Mouse (Mus musculus): ENCODE results near the gene Neu2. TPM values are rescaled to one million over a fixed set of nuclear protein-coding genes. Genes with fewer than 3 reads are reported as not detected.
A peak's percentile ranks its signal among the peaks of the same experiment; 100 is the strongest.

Neu2 gene
- total RNA-seq, 2 experiments from 2014 or later: 14.8 to 21.9 TPM

DNA sequence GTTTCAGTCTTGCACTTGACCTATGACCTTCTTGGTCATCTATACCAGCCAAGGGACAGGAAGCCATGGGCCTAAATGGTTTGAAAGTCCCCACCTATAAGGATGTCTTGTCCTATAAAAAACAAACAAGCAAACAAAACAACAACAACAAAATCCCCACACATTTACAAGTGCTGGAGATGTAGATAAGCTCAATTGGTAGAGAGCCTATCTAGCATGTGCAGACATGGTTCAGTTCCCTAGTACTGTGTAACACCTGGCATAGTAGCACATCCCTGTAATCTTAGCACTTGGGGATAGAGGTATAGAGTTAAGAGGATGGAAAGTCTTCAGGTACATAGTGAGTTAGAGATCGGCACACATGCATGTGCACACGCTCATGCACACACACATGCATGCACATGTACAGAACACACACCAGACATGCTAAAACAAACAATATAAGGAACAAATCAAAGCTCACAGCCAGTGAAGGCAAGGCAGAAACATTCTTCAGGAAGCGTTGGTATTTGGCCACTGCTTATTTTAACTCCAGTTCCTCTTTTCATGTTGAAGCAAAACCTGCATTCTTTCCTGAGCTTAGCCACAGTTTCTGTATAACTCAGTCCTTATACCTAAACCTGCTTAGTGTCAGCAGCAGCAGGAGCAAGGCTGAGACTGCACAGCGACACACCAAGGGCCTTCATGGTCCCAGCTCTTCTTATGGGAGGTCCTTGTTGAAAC lies 128.3 kb downstream of the Neu2 start:
- no peak for DNase-seq
- intact Hi-C loops (cut with DNase I; ENCODE audit: low total_unique reads): no loop called here

- intact Hi-C loops (cut with DNase I; ENCODE audit: low total_unique reads): no loop called here
- DNase-seq: no peak
Observed at GRCm38 (mm10) chr1:87639724-87640123, 130.0 kb downstream of the Neu2 start.

DNA sequence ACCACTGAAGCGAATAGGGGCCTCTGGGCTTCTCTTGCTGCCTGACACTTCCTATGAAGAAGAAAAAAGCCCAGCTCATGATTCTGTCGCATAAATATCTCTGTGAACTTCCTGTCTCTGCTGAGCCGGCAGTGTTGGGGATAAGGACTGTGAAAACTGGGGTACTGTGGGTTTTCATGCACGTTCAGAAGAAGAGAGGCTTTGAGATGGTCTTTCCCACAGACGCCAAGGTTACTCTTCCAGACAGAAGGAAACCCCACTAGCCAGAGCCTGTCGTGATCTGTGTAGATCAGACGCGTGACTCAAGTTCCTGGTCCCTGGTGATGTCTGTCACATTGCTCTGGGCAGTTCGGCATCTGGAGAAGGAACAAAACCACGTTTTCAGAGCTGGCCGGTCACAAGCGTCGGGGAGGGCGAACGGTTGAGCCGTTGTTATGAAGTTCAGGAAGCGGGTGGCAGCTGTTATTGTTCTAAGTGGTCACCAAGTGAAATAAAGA lies 130.5 kb downstream of the Neu2 start:
- intact Hi-C loops (cut with DNase I; ENCODE audit: low total_unique reads): no loop called here
- DNase-seq: peak; percentile 25

DNA sequence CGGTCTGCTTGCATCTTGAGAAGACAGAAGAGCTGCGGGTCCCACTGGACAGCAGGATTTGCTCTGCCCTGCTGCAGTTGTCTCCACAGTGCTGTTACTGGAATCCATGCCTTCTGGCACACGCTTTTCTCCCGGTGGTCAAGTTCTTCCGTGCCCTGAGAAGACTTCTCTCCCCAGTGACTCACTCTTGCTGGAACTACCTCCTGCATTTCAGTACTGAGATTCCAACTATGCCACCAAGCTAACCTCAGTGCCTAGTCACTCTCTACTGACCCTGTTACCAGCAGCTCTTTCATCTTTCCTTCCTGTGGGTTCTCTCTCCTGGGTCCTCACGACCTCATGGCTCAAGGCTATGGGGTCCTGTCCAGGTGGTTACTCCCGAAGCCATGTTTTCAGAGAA lies 133.3 kb downstream of the Neu2 start:
- no peak for DNase-seq
- intact Hi-C loops (cut with DNase I; ENCODE audit: low total_unique reads): no loop called here

DNA sequence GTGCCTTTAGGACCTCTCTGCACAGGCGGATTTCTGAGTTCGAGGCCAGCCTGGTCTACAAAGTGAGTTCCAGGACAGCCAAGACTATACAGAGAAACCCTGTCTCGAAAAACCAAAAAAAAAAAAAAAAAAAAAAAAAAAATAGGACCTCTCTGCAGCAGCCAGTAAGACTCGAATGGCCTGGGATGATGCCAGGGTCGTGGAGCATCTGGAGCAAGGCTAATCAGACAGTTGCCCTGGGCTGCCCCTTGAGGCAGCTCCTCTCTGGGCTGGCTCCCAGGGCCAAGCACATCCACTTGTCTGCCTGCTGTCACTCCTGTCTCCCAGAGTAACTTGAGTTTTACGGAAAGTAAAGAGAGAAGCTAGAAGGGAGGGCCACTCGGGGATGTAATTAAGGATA lies 135.4 kb downstream of the Neu2 start:
- DNase-seq: peak; percentile 59
- intact Hi-C loops (cut with DNase I; ENCODE audit: low total_unique reads): no loop called here

DNA sequence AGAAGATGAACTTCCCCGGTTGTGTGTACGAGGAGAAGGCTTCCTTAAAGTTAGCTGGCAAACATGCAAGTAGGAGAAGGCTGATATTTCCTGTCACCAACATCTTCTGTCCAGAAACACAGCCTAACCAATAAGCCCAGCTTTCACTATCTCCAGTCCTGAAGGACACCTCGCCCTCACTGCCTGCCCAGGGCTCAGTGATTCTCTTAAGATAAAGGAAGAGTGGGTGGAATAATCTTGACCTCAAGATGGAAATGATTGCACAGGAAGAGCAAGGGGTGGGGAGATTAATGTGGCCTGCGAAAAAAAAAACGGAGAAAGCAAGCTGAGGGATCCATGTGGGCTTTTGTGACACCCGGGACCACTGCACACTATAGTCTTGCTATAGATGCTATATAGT lies 136.1 kb downstream of the Neu2 start:
- intact Hi-C loops (cut with DNase I; ENCODE audit: low total_unique reads): no loop called here
- no peak for DNase-seq

Other genes with a start within 250 kb of the Neu2 start
- 10 to 100 TPM in 1 of 2 experiments, 1 to 10 TPM in 1; 5.8 to 14.6 TPM for gene Efhd1, start 245.5 kb upstream of the Neu2 start, total RNA-seq (2021)
- gene Gigyf2, start 182.9 kb upstream of the Neu2 start, total RNA-seq (2021): 10 to 100 TPM; 32.3 to 36.5 TPM
- not detected for gene Kcnj13, start 115.2 kb upstream of the Neu2 start, total RNA-seq (2021)
- not detected for gene Snorc, start 39.6 kb upstream of the Neu2 start, total RNA-seq (2021)
- under 1 TPM; 0.53 to 0.58 TPM for gene Ngef, start 64.0 kb downstream of the Neu2 start, total RNA-seq (2021)
- gene Inpp5d, start 110.4 kb downstream of the Neu2 start, total RNA-seq (2021): 1 to 10 TPM; 3.9 to 7.3 TPM
- gene Atg16l1, start 246.0 kb downstream of the Neu2 start, total RNA-seq (2021): 10 to 100 TPM; 14.2 to 14.9 TPM